Mouse (Mus musculus) brain, embryonic 18.5 days (tissue): ENCODE measurements around the gene Chst15.

Experiments
- DNase-seq: peaks from one replicate; pipeline ENCODE4 v3.0.0-alpha.2; 2012; ENCODE audit warnings: low read depth, low spot score

Chst15 gene

GRCm38 (mm10) chr7:132336781-132337180 lies 19.8 kb upstream of the Chst15 start:
- no peak for DNase-seq

DNA sequence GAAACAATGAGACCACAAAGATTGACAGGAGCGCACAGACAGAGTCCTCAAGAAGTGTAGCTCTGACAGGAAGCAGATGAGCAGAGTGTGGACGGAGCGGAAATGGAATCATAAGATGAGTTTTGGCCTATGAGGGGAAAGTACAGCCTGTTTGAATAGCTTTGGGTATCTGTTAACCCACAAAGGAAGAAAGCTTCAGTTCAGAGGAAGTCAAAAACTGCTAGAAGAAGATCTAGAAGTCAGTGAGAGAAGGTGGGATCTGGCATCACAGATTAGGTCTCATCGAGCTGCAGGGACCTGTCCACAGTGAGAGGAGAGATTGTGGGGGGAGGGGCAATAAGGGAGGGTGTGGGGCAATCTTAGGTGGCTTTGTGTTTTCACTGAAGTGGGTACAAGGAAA lies 18.3 kb upstream of the Chst15 start:
- no peak for DNase-seq

DNA sequence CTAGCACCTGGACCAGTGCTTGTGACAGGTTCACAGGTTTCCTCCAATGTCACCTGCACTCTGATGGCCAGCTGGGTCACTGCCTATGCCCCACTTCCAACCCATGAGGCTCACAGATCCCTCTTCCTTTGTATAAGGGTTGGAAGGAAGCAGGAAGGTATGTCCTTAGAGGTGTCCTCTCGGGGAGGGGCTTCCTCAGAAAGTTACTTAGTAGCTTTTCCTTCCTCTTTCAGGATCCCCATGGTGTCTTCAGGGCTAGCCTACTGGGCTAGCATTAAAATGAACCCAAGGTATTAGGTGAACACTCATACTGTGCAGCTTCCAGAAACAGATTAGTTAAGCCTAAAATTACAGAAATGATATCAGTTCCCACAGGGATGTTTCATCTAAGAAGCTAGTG lies 16.1 kb upstream of the Chst15 start:
- no peak for DNase-seq

- no peak for DNase-seq
These were observed 15.1 kb upstream of the Chst15 start for GRCm38 (mm10) chr7:132332176-132332575.

DNA sequence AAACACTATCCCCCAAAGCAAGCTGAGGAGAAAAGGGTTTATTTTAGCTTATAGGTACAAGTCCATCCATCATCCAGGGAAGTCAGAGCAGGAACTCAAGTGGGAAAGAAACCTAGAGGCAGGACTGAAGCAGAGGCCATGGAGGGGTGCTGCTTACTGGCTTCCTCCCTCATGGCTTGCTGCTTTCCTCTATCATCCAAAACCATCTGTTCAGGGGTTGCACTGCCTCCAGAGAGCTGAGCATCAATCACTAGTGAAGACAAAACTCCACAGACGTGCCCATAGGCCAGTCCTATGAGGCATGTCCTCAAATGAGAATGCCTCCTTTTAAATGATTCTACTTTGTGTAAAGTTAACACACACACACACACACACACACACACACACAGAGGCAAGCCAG lies 13.2 kb upstream of the Chst15 start:
- DNase-seq, result no peak

DNA sequence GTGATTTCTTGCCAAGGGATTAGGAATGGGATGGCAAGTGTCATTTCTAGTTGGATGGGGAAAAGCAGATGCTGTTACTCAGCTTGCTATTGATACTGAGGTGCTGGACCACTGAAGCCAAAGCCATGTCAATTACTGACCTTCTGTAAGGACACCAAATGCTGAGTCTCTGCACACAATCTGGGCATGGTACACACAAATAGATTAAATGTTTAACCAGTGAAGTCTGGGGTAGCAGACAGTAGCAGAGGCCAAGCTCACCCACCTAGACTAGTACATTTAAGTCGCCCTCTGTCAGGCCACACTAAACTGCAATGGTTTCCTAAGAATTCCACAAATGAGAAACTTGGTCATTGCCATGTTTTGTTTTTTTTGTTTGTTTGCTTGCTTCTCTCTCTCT lies 11.6 kb upstream of the Chst15 start:
- DNase-seq, result no peak

GRCm38 (mm10) chr7:132325549-132326331 lies 8.7 kb upstream of the Chst15 start:
- DNase-seq, result no peak

DNA sequence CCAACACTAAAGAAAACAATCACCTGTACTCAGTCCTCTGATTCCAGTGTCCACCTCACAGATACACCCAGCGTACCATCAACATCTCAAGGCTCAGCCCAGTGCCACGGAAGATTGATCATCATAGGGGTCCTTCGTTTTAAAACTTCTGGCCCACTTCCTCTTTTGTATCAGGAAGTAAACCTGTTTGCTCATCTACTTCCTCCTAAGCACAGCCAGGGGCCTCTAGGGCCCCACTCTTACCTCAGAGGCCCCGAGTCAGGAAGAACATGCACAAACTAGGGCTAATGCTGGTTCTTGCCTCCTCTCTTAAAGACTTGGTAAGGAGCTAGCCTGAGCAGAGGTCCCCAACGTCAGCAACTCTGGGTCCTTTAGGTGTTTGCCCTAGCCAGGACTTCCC lies 6.4 kb upstream of the Chst15 start:
- DNase-seq, result no peak

- no peak for DNase-seq
These were observed 4.4 kb upstream of the Chst15 start for GRCm38 (mm10) chr7:132321392-132321958.

- no peak for DNase-seq
These were observed 660 bp downstream of the Chst15 start for GRCm38 (mm10) chr7:132316101-132317035.

DNA sequence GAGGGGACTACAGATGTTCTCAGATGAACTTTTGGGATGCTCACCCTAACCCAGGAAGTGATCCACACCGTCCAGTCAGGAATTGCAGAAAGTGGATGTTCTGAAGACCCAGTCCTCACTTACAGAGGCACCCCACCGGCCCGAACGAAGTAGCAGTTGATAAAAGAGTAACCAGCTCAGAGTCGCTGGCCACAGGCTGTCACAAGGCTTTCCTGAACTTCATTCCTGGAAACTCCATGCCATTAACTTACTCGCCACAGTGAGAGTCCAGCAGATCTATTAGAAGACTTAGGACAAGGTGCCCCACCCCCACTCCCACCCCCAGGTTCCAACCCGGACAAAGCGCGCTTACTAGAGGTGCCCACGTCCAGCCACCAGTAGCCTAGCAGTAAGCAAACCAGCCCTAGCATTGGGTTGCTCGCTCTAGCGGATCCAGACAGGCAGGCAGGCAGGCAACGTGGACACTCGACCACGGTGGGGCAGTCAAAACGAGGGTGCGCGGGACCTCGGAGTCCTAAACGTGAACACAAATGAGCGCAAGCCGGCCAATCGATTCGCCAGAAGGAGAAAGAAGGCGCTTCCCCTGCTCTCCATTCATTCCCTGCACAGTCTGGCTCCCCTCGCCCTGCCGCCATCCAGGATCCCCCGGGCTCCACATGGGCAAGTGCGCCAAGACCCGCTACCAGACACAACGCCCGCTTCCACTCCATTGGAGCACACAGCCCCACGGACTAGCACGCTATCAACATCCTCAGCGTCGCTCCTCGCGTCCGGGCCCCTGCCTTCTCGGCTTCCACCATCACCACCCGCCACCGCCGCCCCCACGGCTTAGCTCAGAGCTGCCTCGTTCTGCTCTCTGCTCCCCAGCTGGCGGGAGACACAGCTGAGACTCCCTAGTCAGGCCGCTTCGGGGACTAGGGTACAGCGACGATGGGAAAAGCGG lies 1.6 kb downstream of the Chst15 start:
- peak; percentile 50 for DNase-seq

- no peak for DNase-seq
These were observed 4.6 kb downstream of the Chst15 start for GRCm38 (mm10) chr7:132312396-132312795.

- no peak for DNase-seq
These were observed 8.4 kb downstream of the Chst15 start for GRCm38 (mm10) chr7:132308537-132309191.

DNA sequence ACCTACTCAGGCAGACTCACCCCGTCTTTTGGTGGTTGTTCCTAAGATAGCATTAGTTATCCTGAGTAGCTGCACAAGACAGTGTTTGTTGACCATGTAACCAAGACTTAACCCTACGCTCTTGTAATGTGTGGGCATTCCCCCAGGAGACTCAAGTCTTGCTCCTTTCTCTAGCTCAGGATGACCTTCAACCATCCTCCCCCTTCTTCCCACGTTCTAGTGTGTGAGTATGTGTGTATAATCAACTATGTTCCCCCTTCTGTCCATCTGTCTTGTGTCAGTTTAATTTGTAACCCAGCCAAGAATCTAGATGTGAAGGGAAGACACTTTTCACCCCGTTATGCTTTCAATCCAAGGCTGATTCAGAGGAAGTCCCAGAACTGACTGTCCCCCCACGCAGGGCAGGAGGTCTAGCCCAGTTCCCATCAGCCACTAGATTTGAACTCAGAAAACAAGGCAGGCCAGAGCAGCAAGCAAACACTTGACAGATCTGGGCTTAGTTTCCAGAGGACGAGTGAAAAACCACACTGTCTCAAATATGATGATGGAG lies 9.2 kb downstream of the Chst15 start:
- DNase-seq, result no peak

GRCm38 (mm10) chr7:132306671-132307412 lies 10.2 kb downstream of the Chst15 start:
- DNase-seq, result no peak

DNA sequence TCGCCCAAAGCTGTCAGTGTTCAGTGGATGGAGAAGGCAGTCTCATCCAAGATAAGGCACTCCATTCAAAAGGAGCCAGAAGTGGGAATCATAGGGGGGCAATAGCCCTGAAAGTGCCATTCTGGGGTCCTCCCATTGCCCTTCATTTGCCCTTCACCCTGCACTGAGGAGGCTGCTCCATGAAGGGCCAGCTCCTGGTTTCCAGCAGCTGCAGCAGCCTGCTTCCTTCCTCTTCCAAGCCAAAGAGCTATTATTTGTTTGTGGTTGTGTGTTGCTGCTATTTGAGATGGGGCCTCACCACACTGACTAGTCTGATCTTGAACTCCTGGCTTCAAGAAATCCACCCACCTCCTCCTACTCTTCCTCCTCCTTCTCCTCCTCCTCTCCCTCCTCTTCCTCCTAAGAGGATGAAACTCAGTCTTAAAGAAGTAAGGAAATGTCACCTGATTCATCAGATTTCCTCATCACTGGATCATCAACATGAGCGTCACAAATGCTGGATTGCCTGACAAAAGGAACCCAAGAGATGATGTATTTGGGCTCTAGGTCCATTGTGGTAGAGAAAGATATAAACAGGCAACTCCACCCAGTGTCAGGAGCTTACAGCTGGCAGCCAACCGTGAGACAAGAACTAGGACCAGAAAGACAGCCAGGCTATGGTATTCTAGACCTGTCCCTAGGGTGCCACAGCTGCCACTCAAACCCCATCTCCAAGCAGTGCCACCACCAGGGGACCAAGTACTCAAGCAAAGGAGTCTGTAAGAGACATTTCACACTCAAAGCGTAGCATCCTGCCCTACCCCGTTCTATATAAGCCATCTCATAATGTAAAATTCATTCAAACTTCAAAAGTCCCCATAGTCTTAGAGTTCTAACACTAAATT lies 11.3 kb downstream of the Chst15 start:
- no peak for DNase-seq

DNA sequence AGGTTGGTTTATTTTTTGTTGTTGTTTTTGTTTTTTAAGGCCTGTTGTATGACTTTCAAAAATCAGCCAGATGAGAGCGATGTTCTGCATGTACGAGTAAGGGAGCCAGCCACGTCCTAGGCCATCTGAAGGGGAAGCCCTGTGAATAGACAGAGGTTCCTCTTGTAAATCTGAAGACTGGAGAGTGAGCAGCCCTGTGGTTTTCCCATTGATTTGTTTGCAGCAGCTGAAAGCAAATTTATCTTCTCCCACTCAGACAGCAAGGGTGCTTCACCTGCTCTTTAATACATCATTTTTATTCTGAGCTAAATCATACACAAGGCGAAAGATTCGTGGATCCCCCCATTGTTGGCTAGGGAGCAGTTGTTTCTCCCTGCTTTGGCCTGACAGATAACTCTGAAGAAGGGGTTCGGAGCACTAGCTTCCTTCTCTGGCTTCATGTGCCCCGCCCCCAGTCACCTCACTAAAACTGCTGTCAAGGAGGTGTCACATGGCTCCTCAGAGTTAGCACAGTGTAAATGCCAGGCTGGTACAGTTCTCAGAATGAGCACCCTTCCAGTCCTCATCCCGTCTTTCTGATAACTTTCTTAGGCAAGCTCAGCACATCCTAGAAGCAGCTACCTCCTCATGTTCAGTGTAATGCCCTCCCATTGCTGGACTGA lies 12.5 kb downstream of the Chst15 start:
- no peak for DNase-seq

- no peak for DNase-seq
These were observed 13.0 kb downstream of the Chst15 start for GRCm38 (mm10) chr7:132303988-132304387.
